Mouse (Mus musculus): ENCODE data around the gene Depp1. TPM values are rescaled to one million over a fixed set of nuclear protein-coding genes. Genes with fewer than 3 reads are reported as not detected.

The Depp1 gene
- polyA plus RNA-seq, 2 experiments: 13.8 to 27.7 TPM

DNA sequence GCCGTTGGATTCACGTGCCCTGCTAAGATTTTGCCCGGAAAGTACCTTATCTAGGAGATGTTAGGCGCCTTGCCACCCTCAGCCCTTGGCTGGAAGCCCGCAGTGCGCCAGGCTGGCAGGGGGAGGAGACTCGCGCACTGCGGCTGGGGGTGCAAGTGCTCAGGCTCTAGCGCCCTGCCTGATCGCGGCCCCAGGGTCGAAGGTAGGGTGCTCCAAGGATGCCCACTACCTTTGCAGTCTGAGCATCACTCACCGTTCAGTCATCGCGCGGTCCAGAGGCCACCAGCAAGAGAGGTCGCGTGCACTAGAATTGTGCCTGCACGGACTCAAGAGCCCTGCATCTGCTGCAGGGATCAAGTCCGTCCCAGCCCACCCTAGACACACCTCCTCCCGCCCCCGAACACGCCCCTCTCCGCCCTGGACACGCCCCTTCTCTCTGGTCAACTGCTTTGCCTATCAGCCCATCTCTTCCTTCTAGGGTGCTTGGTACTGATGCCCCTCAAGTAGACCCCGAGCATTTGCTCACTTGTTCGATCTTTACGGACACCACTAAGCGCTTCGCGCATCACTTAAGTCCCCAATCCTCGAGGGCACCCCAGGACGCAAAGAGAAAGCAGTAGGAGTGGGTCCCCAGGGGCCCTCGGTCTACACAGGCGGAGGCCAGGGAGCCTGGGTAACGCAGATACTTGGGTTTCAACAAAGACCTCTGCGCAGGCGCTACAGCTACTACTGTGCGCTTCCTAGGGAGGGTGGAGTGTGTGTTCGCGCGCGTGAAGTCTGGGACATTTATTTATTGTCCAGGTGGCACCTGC is 23.3 kb downstream of the Depp1 start, which contains the start of gene Rassf4:
Rassf4 (minus strand) TSS at position 482 of the 812 bp plus-strand sequence.
- under 1% methylated on average over 40 of the region's 44 CpGs for WGBS
- DNase-seq (ENCODE audit: low spot score) (peak; percentile 74), ATAC-seq (ENCODE audit: low FRiP score, low read depth) (peak; percentile 83)
- H3K27ac ChIP-seq (replicated peaks; ENCODE audit: low read depth, low read length): no peak within 1 kb of the TSS
- no peaks in the 10 kb centered on the region for H3K27me3 ChIP-seq (ENCODE audit: control insufficient read depth, insufficient read depth, low read length)
- peak within 1 kb of the TSS; percentile 50 for H3K4me3 ChIP-seq (replicated peaks; ENCODE audit: low read length)
- H3K36me3 ChIP-seq (ENCODE audit: control insufficient read depth, insufficient read depth, low read length): no peaks in the 10 kb centered on the region
- H3K4me2 ChIP-seq (replicated peaks; ENCODE audit: low read depth, low read length, severe bottlenecking): peak within 1 kb of the TSS; percentile 98
- TF ChIP-seq POLR2A (IDR thresholded peaks at IDR 0.05; ENCODE audit: borderline replicate concordance, extremely low read depth, insufficient read depth, insufficient read length): no peak
- H3K9me3 ChIP-seq (ENCODE audit: control insufficient read depth, low read length): no peaks in the 10 kb centered on the region
- H3K9ac ChIP-seq (ENCODE audit: low read depth, low read length, severe bottlenecking): peak within 1 kb of the TSS; percentile 47
- peaks cover 6% of the 10 kb centered on the region; the same call in 1 of the 2 replicates for H3K4me1 ChIP-seq (ENCODE audit: control insufficient read depth, insufficient read depth, low read length)

DNA sequence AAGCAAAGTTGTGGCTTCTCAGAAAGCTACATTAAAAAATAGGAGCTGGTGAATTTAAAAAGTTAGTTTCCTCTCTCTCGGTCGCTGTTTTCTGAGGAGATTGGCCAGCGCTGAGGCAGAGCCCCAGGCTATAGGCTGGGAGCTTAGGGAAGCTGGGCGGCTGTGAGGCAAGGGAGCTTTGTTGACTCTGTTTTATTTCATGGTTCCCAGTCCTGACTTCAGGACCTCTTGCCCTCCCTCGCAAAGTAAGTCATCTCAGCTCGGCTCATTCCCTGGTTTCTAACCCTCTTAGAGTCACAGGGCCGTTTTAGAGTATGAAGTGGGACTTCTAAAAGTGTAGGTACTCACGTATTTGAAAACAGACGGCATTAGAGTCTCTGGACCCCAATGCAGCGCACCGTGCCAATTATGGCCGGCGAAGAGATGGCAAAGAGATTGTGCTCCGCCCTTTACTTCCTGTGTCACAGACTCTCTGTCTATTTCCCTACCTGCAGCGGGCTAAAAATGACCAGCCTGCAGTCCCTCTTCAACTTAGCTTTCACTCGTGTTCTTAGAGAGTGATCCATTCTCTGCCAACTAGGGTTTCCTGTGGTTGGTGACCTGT is 24.0 kb downstream of the Depp1 start:
- TF ChIP-seq POLR2A (IDR thresholded peaks at IDR 0.05; ENCODE audit: borderline replicate concordance, extremely low read depth, insufficient read depth, insufficient read length): no peak
- Histone ChIP-seq H3K36me3 (ENCODE audit: control insufficient read depth, insufficient read depth, low read length) (no peaks in the 10 kb centered on the region), H3K27ac (replicated peaks; ENCODE audit: low read depth, low read length) (no peak overlapping the region), H3K4me1 (ENCODE audit: control insufficient read depth, insufficient read depth, low read length) (peaks cover 6% of the 10 kb centered on the region; the same call in 1 of the 2 replicates), H3K4me3 (replicated peaks; ENCODE audit: low read length) (peak overlapping the region; percentile 50), H3K9ac (ENCODE audit: low read depth, low read length, severe bottlenecking) (peak overlapping the region; percentile 47), H3K9me3 (ENCODE audit: control insufficient read depth, low read length) (no peaks in the 10 kb centered on the region), H3K4me2 (replicated peaks; ENCODE audit: low read depth, low read length, severe bottlenecking) (peak overlapping the region; percentile 98), H3K27me3 (ENCODE audit: control insufficient read depth, insufficient read depth, low read length) (no peaks in the 10 kb centered on the region)
- WGBS: 23% methylated on average over 15 of the region's 16 CpGs
- DNase-seq (ENCODE audit: low spot score) (no peak), ATAC-seq (ENCODE audit: low FRiP score, low read depth) (no peak)

DNA sequence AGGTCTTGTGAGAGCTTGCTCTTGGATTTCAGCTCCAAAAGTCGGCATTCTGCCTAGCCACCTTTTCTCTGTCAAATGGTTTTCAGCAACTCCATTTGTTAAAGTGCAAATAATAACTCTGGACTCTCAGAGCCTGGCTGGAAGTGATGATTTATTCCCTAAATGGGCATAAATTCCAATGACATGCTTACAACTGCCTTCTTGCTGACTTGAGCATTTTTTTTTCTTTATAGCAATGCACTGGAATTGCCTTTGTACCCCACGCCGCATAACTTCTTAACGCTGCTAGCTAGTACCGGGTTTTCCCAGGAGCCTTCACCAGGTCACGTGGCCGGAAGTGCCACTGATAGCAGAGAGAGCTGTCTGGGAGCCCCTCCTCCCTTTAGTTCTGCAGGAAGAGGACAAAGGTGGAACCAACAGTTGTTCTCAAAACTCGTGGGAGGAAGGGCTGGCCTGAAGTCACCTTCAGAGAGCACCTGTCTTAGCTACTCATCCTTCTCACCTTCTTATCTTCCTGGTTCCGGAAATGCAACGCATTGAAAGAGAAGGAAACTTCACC is 26.0 kb downstream of the Depp1 start:
- 63% methylated on average over 10 of the region's 10 CpGs for WGBS

DNA sequence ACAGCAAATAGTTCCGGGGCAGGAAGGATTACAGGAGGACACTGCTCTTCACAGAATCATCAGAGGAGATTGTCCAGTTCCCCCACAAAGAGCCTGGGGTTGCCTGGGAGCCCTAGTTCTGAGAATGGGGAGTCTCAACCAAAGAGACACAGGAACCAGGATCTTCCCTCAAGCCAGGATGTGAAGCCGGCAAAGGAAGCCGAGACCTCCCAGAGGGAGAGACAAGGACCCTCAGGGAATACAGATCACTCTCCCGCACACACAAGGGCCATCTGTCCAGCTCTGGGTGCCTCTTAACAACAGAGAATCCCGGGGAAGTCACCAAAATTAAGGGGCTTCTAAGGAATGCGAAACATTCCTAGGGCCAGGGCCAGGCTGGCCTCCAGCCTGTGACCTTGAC is 26.9 kb downstream of the Depp1 start:
- Histone ChIP-seq H3K4me2 (replicated peaks; ENCODE audit: low read depth, low read length, severe bottlenecking) (no peak overlapping the region), H3K9me3 (ENCODE audit: control insufficient read depth, low read length) (no peaks in the 10 kb centered on the region), H3K36me3 (ENCODE audit: control insufficient read depth, insufficient read depth, low read length) (no peaks in the 10 kb centered on the region), H3K9ac (ENCODE audit: low read depth, low read length, severe bottlenecking) (no peak overlapping the region), H3K27ac (replicated peaks; ENCODE audit: low read depth, low read length) (no peak overlapping the region), H3K4me1 (ENCODE audit: control insufficient read depth, insufficient read depth, low read length) (peaks cover 6% of the 10 kb centered on the region; the same call in 1 of the 2 replicates), H3K27me3 (ENCODE audit: control insufficient read depth, insufficient read depth, low read length) (no peaks in the 10 kb centered on the region), H3K4me3 (replicated peaks; ENCODE audit: low read length) (no peak overlapping the region)
- 71% methylated on average over 6 of the region's 6 CpGs for WGBS
- TF ChIP-seq POLR2A (IDR thresholded peaks at IDR 0.05; ENCODE audit: borderline replicate concordance, extremely low read depth, insufficient read depth, insufficient read length): no peak
- ATAC-seq (ENCODE audit: low FRiP score, low read depth) (no peak), DNase-seq (ENCODE audit: low spot score) (no peak)

More for the DNA sequence above, 26.0 kb downstream of the Depp1 start:
- H3K4me3 ChIP-seq (replicated peaks; ENCODE audit: low read length): no peak overlapping the region
- H3K9ac ChIP-seq (ENCODE audit: low read depth, low read length, severe bottlenecking): no peak overlapping the region
- H3K27me3 ChIP-seq (ENCODE audit: control insufficient read depth, insufficient read depth, low read length): no peaks in the 10 kb centered on the region
- no peaks in the 10 kb centered on the region for H3K36me3 ChIP-seq (ENCODE audit: control insufficient read depth, insufficient read depth, low read length)
- no peaks in the 10 kb centered on the region for H3K9me3 ChIP-seq (ENCODE audit: control insufficient read depth, low read length)
- no peak overlapping the region for H3K4me2 ChIP-seq (replicated peaks; ENCODE audit: low read depth, low read length, severe bottlenecking)
- H3K4me1 ChIP-seq (ENCODE audit: control insufficient read depth, insufficient read depth, low read length): peaks cover 6% of the 10 kb centered on the region; the same call in 1 of the 2 replicates
- no peak for ATAC-seq (ENCODE audit: low FRiP score, low read depth)
- TF ChIP-seq POLR2A (IDR thresholded peaks at IDR 0.05; ENCODE audit: borderline replicate concordance, extremely low read depth, insufficient read depth, insufficient read length): no peak
- DNase-seq (ENCODE audit: low spot score): no peak
- H3K27ac ChIP-seq (replicated peaks; ENCODE audit: low read depth, low read length): no peak overlapping the region

DNA sequence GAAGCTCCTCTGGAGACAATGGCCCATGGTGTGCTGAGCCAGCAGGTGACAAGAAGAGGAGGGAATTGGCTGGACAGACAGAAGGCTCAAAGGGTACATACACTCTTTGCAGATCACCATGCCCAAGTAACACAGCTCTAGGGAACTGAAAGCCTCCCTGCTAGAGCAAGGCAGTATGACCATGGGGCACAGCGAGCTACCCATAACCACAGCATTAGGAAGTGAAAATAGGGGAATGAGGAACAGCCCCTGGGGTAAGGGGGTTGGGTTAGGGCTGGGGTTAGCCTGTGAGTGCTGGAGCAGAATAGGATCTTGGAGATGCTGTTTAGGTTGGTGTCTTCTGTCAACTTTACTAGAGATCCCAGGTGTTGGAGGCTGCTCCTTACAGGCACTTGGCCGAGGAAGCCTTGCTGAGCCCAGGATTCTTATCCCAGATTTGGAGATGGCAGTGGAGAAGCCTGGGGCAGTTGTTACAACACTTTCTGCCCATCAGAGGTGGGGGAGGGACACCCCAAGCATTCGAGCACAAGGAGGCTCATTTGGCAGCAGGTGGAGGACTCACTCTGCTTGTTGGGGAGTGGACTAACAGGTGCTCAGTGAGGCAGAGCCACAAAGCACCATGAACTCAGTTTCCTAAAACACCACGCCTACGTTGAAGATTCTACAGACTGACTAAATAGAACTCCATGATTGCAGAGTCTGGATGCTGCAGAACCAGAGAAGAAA is 29.3 kb downstream of the Depp1 start:
- DNase-seq (ENCODE audit: low spot score): no peak
- no peak overlapping the region for H3K27ac ChIP-seq (replicated peaks; ENCODE audit: low read depth, low read length)
- H3K4me1 ChIP-seq (ENCODE audit: control insufficient read depth, insufficient read depth, low read length): no peaks in the 10 kb centered on the region; the same call in 1 of the 2 replicates
- H3K9me3 ChIP-seq (ENCODE audit: control insufficient read depth, low read length): no peaks in the 10 kb centered on the region
- no peak overlapping the region for H3K9ac ChIP-seq (ENCODE audit: low read depth, low read length, severe bottlenecking)
- ATAC-seq (ENCODE audit: low FRiP score, low read depth): no peak
- no peaks in the 10 kb centered on the region for H3K27me3 ChIP-seq (ENCODE audit: control insufficient read depth, insufficient read depth, low read length)
- no peaks in the 10 kb centered on the region for H3K36me3 ChIP-seq (ENCODE audit: control insufficient read depth, insufficient read depth, low read length)
- TF ChIP-seq POLR2A (IDR thresholded peaks at IDR 0.05; ENCODE audit: borderline replicate concordance, extremely low read depth, insufficient read depth, insufficient read length): no peak
- H3K4me3 ChIP-seq (replicated peaks; ENCODE audit: low read length): no peak overlapping the region
- H3K4me2 ChIP-seq (replicated peaks; ENCODE audit: low read depth, low read length, severe bottlenecking): no peak overlapping the region
- 78% methylated on average over 5 of the region's 5 CpGs for WGBS

Measured in limb, embryonic 14.5 days (tissue).